Mouse (Mus musculus) stomach, postnatal 0 days (tissue): ENCODE data around the gene Gfod2.

Experiments
- CTCF ChIP-seq: IDR thresholded peaks from 2 replicates; pipeline ENCODE4 v1.5.1; 2016; ENCODE audit warnings: antibody characterized with exemption, low read depth, mild to moderate bottlenecking, moderate library complexity
- EP300 ChIP-seq: optimal IDR thresholded peaks from 2 replicates; pipeline ENCODE3; 2016; ENCODE audit warnings: antibody characterized with exemption

DNA sequence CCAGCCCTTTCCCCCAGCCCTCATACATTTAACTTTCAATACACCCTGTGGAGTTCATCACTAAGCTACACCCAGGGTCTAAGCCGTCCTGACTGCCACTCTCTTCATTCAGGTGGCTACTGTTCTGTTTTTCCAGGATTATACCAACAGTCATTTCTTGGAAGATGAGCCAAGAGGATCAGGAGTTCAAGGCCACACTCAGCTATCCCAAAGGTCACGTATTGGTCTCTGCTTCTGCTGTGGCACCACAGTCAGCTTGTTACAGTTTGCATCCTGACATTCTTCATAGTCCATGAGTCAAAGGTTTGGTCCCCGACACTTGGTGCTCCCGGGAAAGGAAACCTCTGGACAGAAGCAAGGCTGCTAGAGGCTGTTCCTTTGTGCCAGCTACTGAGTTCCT lies 38.8 kb downstream of the Gfod2 start:
- TF ChIP-seq EP300, result no peak
- TF ChIP-seq CTCF, result no peak
